Mouse (Mus musculus) spleen, postnatal 10 days (tissue): Measurements from ENCODE around the gene Hamp2.
"Not testable (repeated sequence)": the region's sequence is repeated elsewhere in the genome, so short reads cannot be mapped to it uniquely, and the experiment has no call there.

Experiments
- DNase-seq, 2 experiments: peaks; one replicate each; pipeline ENCODE4 v3.0.0; 2021 to 2022; ENCODE audit warnings: low spot score in 2 of 2

Gene Hamp2

DNA sequence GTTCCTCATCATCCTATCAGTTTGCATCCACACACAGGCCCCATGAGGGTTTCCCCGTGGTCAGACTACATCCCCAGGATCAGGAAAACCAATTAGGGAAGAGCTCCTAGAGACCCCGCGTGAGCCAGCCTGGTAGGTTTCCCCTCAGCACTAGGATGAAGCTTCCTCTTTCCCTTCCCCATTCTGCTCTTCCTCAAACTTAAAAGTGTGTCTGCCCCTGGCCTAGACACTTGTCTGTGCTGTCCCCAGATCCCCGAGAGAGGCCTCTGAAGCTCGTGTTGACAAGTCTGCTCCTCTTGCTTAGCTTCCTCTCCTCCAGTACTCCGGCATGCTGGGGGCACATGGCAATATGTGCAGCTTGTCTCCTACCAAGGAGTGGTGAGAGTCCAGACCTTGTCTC, 29.0 kb upstream of the Hamp2 start:
- DNase-seq, result no peak

DNA sequence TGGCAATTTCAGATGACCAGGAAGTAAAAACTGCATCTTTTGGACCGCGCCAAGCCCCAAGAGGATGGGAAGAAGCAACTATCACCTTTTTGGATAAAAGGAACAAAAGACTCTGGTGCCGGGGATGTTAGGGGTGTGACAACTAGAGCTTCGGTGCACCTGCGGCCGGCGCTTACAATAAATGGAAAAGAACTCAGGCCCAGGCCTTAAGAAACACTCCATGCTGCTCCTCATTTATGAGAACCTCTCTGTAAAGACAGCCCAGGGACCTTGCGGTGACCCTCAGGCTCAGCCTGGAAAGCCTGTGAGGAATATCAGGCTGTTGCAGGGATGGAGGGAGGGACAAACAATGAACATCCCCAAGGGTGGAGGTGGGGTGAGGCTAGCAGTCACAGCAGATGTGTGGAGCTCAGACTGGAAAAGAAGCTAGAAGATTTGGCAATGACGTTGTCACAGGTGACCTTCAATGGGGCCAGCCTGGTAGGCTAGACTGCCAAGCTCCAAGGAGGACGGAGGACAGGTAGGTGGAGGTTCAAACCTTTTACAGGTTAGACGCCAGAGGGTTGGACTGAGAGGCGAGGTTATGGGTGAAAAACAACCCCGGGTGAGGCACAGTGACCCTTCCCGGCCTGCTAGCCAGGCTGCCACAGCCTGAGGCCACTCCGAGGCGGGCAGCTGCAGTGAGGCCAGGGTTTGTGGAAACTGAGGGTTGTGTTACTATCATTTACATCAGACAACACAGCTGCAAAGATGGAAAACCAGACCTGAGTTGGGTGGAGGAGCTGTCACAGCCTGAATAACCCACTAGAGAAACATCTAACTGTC, 28.2 kb upstream of the Hamp2 start:
- DNase-seq, result no peak

DNA sequence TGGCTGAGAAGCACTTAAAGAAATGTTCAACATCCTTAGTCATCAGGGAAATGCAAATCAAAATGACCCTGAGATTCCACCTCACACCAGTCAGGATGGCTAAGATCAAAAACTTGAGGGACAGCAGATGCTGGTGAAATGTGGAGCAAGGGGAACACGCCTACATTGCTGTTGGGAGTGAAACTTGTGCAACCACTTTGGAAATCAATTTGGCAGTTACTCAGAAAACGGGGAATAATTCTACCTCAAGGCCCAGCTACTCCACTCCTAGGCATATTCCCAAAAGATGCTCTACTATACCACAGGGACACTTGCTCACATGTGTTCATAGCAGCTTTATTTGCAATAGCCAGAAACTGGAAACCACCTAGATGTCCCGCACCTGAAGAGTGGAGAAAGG, 25.4 kb upstream of the Hamp2 start:
- not testable (repeated sequence) for DNase-seq

DNA sequence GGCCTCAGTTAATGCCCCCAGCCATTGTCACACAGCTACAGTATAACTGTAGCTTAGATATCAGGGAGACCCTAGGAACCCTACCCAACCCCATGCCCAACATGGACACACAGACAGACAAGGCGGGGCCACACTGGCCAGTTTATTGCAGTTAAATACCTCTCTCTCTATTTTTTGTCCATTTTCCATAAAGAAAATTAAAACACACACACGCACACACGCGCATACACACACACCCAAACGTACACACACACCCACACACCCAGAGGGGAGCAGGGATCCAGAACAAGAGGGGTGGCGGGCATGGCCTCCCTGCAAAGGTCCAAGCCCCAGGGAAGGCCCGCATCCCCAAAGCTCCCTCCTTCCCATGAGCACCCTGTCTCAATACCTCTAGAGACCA, 21.4 kb upstream of the Hamp2 start:
- DNase-seq, result no peak

DNA sequence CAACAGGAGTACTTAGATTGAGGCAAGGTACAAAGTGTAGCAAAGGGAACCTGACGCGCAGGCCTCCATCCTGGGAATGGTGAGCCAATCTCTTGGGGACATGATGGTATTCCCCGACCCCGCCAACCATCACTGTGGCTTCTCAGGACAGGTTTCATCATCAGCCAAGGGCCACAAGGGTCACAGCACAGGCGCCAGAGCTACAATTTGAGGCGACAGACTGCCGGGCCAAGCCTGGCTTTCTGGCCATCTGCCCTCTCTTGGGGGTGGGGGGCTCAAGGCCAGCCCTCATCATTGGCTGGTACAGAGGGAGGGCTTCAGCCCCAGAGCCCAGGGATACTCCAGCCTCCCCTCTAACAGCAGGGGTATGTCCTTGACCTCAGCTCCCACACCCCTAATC, 21.0 kb upstream of the Hamp2 start:
- not testable (repeated sequence) for DNase-seq

DNA sequence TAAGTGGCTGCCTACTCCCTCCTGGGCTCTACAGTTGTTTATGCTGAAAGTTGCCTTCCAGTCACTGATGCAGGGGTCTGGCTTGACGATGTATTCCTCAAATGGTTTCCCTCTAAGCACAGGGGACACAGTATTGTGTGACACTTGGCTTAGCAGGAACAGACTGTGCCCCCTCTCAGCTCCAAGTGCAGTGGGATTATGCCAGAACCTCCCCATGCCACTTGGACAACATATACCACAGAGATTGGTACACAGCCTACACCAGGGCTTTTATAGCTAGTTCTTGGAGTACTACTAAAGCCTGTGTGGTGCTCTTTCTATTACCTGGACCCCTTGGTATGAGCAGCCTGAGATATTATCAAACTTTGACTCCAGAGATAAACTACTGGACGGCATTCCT, 20.2 kb upstream of the Hamp2 start:
- not testable (repeated sequence) for DNase-seq

DNA sequence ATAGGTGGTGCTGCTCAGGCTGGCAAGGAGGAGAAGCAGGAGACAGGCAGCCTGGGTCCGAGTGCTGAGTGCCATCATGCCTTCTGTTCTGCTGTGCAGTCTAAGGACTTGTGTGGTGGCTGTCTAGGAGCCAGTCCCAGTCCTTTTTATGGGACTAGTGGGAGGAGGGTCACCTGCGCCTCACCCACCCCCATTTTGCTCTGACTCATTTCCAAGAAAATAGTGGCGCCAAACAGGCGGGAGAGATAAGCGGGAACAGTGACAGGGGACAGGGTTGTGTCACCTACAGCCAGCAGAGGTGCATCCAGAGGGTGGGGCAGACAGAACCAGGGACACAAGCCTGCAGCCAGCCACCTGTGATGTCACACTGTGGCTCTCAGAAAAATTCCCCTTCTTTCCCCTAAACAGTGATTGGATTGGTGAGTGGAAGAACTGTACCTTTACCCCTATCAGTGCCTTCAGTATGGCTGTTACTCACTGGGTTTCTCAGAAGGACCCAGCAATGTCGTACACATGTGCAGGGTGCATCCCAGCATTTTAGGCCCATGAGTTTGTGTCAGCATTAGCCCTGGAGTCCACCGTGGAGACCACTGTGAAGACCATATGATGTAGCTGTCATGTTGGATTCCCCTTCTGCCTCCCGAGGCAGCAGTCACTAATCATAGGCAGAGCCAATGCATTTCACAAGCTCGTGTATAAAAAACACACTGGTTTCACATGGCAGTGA, 19.6 kb upstream of the Hamp2 start, which contains the start of gene Hamp:
Gene Hamp (minus strand): TSS at position 124 of the 727 bp plus-strand sequence.
- DNase-seq, result no peak

DNA sequence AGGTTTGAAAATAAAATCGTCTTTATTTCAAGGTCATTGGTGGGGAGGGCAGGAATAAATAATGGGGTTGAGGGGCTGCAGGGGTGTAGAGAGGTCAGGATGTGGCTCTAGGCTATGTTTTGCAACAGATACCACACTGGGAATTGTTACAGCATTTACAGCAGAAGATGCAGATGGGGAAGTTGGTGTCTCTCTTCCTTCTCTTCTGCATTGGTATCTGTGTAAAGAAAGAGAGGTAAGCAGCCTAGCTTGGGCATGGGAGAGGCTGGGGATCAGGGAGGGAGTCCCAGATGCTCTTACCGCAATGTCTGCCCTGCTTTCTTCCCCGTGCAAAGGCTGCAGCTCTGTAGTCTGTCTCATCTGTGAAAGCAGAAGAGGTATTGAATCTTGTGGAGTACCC, 17.9 kb upstream of the Hamp2 start:
- DNase-seq, result not testable (repeated sequence)

DNA sequence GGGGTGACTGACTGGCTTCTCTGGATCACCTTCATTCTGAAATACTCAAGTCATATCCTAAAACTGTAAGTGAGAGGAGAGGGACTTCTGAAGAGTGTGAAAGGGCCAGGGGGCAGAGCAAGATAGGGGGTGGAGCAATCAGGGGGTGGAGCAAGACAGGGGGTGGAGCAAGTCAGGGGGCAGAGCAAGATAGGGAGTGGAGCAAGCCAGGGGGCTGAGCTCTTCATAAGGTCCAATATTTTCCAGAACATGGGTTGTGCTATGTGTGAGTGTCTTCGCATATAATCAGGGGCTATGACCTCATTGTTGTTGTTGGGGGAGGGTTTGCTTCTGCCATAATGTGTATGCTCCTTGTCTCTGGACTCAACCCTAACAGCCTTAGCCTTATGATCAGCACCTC, 15.6 kb upstream of the Hamp2 start:
- DNase-seq, result not testable (repeated sequence)

DNA sequence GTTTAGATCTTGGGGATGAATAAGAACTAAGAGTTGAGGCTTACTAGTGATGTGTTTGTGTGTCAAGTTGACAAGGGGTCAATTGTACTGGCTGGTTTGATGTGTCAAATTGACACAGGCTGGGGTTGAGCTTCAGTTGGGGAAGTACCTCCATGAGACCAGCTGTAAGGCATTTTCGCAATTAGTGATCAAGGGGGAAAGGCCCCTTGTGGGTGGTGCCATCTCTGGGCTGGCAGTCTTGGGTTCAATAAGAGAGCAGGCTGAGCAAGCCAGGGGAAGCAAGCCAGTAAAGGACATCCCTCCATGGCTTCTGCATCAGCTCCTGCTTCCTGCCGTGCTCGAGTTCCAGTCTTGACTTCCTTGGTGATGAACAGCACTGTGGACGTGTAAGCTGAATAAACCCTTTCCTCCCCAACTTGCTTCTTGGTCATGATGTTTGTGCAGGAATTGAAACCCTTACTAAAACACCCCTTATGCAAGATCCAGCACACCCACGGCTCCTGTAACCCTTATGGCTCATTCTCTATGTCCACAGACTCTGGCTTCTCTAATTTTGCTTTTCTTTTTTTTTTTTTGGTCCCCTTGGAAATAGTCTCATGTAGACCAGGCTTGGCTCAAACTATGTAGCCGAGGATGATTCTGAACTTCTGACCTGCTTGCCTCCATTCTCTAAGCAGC, 11.1 kb upstream of the Hamp2 start:
- not testable (repeated sequence) for DNase-seq

DNA sequence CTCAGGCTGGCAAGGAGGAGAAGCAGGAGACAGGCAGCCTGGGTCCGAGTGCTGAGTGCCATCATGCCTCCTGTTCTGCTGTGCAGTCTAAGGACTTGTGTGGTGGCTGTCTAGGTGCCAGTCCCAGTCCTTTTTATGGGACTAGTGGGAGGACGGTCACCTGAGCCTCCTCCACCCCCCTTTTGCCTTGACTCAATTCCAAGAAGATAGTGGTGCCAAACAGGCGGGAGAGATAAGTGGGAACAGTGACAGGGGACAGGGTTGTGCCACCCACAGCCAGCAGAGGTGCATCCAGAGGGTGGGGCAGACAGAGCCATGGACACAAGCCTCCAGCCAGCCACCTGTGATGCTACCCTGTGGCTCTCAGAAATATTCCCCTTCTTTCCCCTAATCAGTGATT, 410 bp downstream of the Hamp2 start:
- no peak for DNase-seq

DNA sequence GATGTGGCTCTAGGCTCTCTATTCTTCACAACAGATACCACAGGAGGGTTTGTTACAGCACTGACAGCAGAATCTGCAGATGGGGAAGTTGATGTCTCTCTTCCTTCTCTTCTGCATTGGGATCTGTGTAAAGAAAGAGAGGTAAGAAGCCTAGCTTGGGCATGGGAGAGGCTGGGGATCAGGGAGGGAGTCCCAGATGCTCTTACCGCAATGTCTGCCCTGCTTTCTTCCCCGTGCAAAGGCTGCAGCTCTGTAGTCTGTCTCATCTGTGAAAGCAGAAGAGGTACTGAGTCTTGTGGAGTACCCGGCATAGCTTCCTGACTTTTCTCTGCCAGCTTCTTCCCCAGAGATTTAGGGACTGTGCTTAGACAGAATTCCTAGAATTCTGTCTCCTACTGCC, 2.0 kb downstream of the Hamp2 start:
- not testable (repeated sequence) for DNase-seq

DNA sequence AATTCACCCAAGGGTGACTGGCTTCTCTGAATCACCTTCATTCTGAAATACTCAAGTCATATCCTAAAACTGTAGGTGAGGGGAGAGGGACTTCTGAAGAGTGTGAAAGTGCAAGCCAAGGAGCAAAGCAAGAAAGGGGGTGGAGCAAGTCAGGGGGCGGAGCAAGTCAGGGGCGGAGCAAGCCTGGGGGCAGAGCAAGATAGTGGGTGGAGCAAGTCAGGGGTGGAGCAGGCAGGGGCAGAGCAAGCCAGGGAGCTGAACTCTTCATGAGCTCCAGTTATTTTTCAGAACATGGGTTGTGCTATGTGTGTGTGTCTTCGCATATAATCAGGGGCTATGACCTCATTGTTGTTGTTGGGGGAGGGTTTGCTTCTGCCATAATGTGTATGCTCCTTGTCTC, 4.3 kb downstream of the Hamp2 start:
- DNase-seq, result peak in 1 of 2 experiments; percentile 59

DNA sequence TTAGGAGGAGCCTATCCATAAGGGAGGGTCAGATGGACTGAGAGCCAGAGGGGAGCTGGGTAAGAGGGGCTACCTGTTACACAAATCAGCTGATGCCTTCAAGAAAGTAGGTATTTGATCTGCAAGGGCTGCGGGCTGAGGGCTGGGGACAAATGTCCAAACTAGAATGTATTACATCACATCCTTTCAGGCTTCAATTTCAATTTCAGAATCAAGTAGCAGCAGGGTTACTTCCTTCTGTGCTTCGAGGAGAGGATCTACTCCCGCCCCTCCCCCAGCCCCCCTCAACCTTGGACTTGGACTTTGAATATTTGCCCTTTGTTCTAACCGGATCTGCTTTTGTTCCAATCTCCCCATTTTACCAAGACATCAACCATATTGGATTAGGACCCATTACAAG, 7.3 kb downstream of the Hamp2 start:
- DNase-seq, result no peak

DNA sequence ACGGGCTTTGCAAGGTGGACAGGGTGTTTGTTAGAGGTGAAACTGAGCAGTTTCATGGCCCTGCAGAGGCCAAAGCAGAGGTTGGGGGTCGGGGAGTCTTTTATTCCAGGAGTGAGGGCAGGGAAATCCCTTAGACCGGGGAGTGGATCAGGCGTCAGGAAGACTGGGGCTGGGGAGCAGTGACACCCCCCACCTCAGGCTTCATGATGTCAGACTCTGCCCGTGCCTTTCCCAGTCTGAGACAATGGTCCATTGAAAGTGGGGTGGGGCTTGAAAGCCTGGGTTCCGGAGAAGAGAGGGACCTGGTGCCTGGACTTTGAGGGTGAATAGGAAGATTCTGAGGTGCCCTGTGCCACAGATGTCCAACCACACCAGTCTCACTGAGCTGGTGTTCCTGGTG, 7.8 kb downstream of the Hamp2 start:
- DNase-seq, result no peak

DNA sequence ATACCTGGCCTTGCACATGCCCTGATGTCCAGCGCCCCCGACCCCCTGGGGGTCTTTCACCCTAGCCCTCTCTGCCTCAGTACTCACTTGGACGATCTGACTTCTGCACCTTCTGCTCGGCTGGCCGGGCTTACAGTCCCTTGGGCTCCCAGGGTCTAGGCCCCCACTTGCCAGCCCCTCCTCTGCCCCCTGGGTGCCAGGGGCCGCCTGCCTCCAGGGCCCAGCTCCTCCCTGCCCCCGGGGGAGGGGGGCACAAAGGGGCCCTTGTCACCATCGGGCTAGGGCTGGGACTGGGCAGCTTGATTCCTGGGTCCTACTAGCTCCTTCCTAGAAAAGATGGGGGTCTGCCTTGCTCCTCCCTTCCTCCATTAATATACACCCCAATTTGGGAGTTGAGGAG, 9.7 kb downstream of the Hamp2 start, which contains the start of gene Mag:
Gene Mag (minus strand): TSS at position 142 of the 400 bp plus-strand sequence.
- DNase-seq, result no peak

DNA sequence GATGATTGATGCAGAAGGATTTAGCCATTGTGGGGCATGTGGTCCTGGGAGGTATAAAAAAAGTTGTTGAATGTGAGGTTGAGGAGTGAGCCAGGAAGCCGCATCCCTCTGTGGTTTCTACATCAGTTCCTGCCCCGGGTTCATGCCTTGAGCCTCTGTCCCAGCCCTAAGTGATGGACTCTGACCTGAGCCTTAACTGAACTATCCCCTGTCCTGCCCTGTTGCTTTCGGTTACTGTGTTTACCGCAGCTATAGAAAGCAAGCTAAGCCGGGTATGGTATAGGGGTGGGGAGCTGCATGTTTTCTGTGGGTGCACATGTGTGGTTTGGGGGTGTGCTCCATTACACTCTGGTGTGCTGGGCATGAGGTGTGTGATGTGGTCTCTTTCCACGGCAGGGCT, 14.7 kb downstream of the Hamp2 start:
- DNase-seq, result no peak

DNA sequence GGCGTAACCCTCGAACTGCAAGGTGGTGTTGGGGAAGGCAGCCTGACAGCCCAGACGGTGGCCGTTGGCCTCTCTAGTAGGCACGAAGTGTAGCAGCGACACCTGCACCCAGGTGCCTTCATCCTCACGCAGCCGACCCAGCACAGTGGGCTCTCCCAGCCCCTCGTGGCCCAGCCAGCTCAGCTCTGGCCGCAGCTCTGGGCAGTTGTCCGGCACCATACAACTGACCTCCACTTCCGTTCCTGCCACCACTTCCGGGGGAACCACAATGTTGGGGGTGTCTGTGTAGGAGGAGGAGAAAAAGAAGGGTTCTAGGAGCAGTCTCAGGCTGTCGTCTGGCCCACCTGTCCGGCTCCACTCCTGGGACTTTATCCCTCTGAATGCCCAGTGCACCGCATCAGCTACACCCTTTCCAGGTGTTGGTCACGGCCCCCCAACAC, 15.5 kb downstream of the Hamp2 start:
- DNase-seq, result no peak

DNA sequence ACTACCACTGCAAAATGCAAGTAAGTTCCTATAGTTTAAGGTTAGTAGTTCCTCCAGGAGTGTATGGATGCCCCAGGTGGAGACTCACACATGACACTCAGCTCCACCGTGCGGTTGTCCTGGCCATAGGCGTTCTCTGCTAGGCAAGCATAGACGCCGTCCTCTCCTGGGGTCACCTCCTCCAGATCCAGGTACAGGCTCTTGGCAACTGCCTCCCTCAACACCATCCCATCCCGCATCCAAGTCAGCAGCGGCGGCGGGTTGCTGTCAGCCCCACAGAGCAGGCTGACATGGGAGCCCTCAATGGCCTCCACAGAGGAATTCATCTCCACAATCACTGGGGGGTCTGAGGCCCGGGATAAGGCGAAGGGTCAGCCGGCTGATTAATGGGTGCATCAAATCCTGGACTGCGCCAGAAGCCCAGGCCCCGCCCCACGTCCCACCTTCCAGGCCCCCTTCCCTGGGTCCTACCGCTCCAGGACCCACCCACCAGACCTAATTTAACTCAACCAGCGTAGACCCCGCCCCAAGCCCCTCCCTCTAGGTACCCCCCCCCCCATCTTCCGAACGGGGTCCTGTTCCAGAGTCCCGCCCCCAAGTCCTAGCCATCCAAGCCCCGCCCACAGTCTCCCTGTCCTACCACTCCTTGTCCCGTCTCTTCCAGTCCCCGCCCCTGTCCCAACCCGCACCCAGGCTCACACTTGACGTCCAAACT, 16.0 kb downstream of the Hamp2 start:
- no peak for DNase-seq

DNA sequence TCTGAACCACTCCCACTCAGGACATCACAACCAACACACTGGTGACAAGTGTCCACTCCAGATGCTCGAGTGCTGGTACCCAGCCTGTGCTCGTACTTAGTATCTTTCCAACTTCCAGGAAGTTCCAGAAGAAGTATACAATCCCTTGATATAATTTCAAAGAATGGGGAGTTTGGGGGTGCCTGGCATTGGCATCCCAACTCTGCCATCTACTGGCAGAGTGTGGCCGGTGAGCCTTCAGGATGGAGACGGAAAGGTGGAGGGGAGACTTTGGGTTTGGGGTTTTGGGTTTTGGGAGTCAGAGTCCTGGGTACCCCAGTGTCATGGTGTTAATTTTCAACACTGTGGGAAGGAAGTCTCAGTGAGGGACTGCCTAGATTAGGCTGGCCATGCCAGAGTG, 20.4 kb downstream of the Hamp2 start:
- DNase-seq, result peak in 1 of 2 experiments; percentile 48

DNA sequence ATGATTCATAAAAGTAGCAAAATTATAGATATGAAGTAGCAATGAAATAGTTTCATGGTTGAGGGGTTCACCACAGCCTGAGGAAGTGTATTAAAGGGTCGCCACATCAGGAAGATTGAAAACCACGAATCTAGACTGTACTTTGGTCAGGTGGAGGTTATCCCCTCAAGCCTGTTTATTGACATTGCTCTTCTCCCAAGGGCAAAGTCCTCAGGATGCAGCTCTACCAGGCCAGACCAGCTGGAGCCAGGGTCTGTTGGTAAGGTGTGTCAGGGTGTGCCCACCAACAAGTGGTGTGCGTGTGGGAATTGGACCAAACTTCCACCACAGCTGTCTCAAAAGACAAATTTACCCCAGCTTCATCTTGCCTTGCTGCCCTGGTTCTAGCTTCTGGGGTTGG, 29.3 kb downstream of the Hamp2 start:
- no peak for DNase-seq

DNA sequence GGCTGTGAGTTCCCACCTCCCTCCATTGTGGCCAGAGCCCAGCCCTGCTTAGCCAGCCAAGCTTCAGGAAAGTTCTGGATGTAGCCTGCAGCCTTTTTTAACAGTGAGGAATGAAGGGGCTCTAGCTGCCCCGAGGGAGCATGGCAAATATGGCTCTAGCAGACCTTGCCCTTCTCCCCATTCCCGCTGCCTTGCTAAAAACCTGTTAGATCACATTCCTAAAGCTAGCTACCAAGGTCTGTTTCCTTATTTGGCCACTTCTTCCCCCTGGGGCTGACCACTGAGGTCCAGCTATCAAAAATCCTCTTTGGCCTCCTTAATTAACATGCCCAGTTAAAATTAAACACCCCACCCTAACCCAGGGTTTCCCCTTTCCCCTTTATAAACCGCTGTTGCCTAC, 32.0 kb downstream of the Hamp2 start:
- DNase-seq, result no peak
